Mouse (Mus musculus) thymus, adult 2 months (tissue): Measurements from ENCODE around the gene Tmem204.

Source experiments
- CTCF ChIP-seq: fragments of 200-500 bp; IDR thresholded peaks from 2 replicates; pipeline ENCODE4 v1.5.1; 2012; ENCODE audit warnings: mild to moderate bottlenecking, control low read depth, low read length, moderate library complexity, borderline replicate concordance; ENCODE audit not compliant: control insufficient read depth, poor library complexity, insufficient read depth; ENCODE audit errors: extremely low read depth
- POLR2A ChIP-seq: fragments of 200-500 bp; IDR thresholded peaks from 2 replicates; pipeline ENCODE4 v1.6.1; 2012; ENCODE audit warnings: mild to moderate bottlenecking, low read length, control low read depth, moderate library complexity; ENCODE audit not compliant: control insufficient read depth, poor library complexity, insufficient read depth; ENCODE audit errors: extremely low read depth

DNA sequence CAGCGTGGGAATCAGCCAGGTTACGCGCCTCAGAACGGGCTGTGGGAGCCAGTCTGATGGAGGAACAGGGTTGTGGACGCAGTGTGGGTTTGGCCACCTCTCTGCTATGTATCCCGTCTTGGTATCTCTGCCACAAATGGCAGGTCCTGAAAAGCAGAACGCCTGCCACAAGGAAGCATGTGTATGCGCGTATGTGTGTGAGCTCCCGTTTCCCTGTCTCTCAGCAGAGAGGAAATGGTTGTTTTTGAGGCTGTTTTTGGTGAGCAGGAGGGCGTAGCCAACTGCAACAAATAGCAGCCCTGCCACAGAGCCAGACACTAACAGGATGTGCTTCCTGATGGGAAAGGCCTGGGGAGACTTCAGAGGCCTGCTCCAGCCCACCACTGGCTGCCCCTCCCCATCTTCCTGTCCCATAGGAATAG is 2.4 kb downstream of the Tmem204 start:
- TF ChIP-seq CTCF (no peak), POLR2A (no peak)
